Mouse (Mus musculus) thymus, postnatal 10 days (tissue): ENCODE measurements around the gene Gm20388.

Experiments used
- DNase-seq, 2 experiments: peaks; one replicate each; pipeline ENCODE4 v3.0.0; 2021; ENCODE audit warnings: low spot score in 2 of 2

Gm20388 gene

GRCm38 (mm10) chr8:120539775-120540625 is 629.4 kb downstream of the Gm20388 start:
- peak in 1 of 2 experiments; percentile 34 for DNase-seq

- peak in 1 of 2 experiments; percentile 41 for DNase-seq
These were observed 632.4 kb downstream of the Gm20388 start for GRCm38 (mm10) chr8:120542995-120543394.

- DNase-seq: peak; percentile 73 to 81
These were observed 632.9 kb downstream of the Gm20388 start for GRCm38 (mm10) chr8:120543416-120544055.

GRCm38 (mm10) chr8:120544155-120544554 is 633.5 kb downstream of the Gm20388 start:
- peak; percentile 55 to 56 for DNase-seq

DNA sequence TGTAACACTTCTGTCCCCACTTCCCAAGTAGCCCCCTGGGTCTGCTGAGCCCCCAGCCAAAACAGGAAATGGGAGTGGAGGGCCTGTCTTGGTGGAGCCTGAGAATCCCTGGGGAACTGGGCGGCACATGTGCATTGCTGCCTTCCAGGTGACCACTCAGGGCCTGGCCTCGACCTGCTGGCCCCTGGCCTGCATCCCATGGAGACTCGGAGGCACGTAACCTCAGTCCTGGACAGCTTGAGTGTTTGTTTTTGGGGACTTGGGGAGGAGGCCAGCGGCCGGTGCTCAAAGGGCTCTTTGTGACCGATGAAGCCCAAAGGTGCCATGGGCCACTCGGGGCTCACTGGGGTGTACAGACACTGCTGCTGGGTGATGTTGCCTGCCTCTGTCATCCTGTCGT is 636.9 kb downstream of the Gm20388 start:
- DNase-seq: no peak

DNA sequence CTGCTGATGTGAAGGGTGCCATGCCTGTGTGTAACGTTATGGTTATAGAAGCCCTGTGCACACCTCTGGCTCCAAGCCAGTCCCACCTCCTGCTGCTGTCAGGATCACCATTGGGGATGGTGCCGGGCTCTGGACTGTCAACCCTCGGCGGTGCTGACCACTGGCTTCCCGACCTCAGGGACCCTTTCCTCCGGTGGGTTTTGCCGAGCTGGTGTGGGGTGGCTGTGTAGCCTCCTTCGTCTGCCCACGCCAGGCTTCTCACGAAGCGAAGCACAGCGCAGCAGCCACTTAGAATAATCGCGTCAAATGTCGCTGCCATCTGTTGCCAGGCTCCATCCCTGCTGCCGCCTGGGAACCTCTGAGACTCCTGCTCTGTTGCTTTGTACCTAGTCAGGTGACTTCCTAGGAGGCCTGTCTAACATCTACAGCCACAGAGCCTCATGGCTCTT is 637.7 kb downstream of the Gm20388 start:
- DNase-seq: no peak

- DNase-seq: no peak
These were observed 638.8 kb downstream of the Gm20388 start for GRCm38 (mm10) chr8:120549321-120549921.

- no peak for DNase-seq
These were observed 639.3 kb downstream of the Gm20388 start for GRCm38 (mm10) chr8:120549922-120550321.

- no peak for DNase-seq
These were observed 639.8 kb downstream of the Gm20388 start for GRCm38 (mm10) chr8:120550430-120550829.

DNA sequence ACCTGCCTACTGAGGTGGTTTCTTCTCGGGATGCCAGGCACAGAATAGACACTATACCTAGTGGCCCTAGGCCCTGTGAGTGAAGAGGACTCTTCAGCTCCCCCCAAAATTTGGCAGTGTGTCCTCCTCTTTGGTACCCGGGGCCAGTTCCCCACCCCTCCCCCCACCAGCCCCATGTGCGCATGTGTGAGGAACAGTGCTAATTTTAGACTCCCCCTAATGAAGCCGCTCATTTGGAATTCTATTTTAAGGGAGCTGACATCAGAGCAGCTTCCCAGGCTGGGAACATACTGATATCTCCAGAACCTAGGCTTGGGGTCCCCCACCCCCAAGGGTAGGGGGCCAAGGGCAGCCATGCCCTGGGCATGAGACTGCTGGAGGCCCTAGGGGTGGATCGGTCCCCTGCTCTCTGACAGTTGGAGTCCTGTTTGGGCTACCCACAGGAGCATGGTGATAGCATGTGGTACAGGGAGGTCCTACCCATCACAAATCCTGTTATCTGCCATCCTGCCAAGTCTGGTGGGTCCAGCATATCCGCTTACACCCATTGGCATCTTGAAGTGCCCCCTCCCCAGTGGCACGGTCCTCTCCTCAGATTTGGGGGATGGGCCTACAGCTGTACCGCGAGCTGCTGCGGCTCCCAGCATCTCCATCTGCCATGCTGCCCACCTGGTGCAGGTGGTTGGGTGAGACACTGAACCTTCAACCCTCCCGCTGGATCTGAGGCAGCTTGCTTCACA is 640.5 kb downstream of the Gm20388 start:
- DNase-seq: peak in 1 of 2 experiments; percentile 32

DNA sequence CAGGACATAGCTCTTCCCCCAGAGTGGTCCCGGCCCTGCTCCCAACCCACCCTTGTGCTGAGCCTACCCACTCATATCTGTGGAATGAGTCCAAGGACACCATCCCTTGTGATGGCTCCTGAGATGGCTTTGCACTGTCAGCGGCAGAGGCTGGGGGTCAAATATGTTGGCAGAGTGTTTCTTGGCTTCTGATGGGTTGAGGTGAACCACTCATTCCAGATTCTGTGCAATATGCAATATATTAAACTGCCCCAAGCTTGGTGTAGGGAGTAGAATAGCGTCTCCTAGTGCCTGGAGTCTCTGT is 641.0 kb downstream of the Gm20388 start:
- DNase-seq: no peak

- no peak for DNase-seq
These were observed 641.9 kb downstream of the Gm20388 start for GRCm38 (mm10) chr8:120552509-120552908.

GRCm38 (mm10) chr8:120553441-120554123 is 642.9 kb downstream of the Gm20388 start:
- peak; percentile 67 to 76 for DNase-seq

DNA sequence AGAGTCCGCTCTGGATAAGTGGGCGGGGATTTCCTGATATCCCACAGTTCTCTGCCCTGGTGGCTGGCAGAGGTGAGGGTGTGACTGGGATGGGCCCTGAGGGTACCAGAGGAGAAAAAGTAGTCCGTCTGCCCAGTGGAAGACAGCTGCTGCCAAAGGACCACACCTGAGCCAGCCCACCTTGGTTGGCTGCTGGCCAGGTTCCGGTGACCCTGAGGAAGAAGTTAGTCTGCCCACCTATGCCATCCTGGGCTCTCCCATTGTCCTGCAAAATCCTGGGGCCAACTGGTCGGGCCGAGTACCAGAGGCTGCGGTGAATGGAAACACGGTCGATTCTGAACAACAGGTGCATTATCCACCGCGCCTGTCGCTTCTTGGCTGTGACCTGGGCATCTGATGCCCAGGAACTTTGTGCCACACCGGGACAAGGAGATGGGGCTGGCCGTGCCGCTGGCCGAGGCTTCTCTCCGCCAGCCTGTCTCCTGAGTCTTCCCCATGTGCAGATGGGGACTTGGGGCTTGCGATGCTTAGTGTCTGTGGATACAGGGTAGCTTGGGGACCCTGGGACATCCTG is 643.9 kb downstream of the Gm20388 start:
- DNase-seq: no peak

DNA sequence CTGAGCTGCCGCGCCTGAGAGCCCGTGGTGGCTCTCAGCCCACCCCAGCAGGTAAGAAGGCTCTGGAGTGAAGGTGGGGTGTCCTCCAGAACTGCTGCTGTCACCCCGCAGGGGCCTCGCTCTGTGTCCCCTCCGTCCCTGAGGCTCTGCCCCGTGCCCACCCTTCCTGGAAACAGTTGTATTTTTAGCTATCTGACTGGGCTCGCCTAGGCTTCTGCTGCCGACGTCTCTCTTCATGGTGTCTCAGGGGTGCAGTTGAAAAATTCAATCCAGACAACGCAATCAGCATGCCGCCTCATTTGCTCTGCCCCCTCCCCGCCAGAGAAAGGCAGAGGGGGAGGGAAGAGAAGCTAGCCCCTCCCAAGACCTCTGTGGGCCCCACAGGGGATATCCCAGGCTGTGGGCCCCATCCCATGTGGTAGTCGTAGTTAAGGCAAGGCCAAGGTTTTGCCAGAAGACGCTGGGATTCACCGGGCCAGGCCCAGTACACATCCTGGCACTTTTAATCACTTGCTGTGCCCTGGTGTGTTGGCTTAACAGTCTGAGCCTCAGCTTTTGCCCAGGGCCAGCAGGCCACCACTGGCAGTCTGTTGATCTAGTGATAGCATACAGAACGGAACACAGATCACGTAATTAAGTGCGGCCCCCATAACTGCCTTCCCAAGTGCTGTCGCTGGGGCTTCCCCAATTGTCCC is 645.7 kb downstream of the Gm20388 start:
- no peak for DNase-seq

DNA sequence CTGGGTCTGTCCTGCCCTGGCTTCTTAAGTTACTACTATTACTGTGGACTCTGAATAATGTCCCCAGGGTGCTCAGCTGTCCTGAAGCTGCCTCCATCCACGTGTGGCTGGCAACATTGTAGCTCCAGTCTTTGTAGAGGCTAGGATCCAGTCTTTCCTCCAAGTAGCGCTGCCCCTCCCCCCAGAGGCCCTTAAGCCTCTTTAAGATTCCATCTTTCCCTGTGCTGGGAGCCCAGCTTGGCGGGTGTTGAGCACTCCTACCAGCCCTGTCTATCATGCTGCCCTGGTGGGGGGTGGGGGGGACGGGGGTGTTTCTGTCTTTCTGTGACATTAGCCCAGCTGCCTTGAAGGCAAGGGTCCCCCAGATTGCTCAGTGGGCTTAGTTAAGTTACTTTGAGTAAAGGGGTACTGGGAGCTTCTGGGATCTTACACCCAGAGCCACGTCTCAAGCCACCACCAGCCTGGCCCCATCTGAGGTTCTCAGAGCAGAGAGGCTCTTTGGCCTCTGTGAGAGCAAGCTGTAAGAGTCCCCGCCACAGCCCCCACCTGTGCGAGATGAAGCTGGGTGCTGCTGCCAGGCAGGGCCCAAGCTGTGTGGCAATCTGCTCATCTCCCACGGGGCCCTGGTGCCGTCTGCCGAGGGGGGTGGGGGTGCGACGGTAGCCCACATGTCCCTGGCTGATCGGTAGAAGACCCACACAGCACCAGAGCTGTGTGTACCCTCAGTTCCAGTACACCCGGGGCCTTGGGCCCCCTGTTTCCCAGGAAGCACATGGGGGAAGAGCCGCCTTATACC is 646.7 kb downstream of the Gm20388 start:
- peak; percentile 58 for DNase-seq

DNA sequence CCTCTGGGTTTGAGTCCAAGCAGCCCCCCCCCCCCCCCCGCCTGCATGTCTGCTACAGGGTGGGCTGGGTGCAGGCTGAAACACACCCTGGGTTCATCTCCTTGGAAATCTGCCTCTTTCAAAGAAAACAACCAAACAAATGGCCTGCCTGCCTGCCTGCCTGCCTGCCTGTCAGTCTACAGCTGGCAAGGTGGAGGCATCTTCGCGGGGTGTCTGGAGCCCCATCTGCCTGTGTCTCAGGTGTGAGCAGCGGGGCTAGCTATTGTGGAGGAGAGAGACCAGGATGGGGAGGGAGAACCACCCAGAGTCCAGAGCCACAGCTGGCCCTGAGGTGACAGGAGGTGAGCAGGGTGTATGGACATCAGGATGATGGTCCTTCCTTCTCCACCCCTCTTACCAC is 647.5 kb downstream of the Gm20388 start:
- no peak for DNase-seq

- no peak for DNase-seq
These were observed 649.0 kb downstream of the Gm20388 start for GRCm38 (mm10) chr8:120559654-120560053.

GRCm38 (mm10) chr8:120560535-120560934 is 649.9 kb downstream of the Gm20388 start:
- DNase-seq: no peak
